Mouse (Mus musculus): ENCODE results near the gene Tsks.

- TF ChIP-seq GATA1 (IDR thresholded peaks at IDR 0.05; ENCODE audit: borderline replicate concordance, low read length): no peak
- TF ChIP-seq FLI1 (IDR thresholded peaks at IDR 0.05; ENCODE audit: low read length): no peak
Observed at GRCm38 (mm10) chr7:44965975-44966374, 23.0 kb downstream of the Tsks start.
